Mouse (Mus musculus): ENCODE data around the gene Arid3a. TPM values are rescaled to one million over a fixed set of nuclear protein-coding genes. Genes with fewer than 3 reads are reported as not detected.

Gene Arid3a
- polyA plus RNA-seq, 1 experiment from 2014 or later = 2.8 TPM

GRCm38 (mm10) chr10:80003374-80004232 lies 76.8 kb downstream of the Arid3a start:
- Histone ChIP-seq H3K27ac (replicated peaks in 1 of 2; ENCODE audit: control insufficient read depth in 1 of 2, insufficient read depth in 1 of 2, low read depth in 2 of 2, low read length in 2 of 2) (no peak overlapping the region; a peak in 1 of 4 replicates), H3K9ac (ENCODE audit: low read length) (peak overlapping the region; percentile 46; the same call in 1 of the 2 replicates), H3K9me3 (ENCODE audit: control insufficient read depth, low read length) (no peaks in the 10 kb centered on the region), H3K27me3 (ENCODE audit: control insufficient read depth, insufficient read depth, low read length) (peaks cover 13% of the 10 kb centered on the region; the same call in 1 of the 2 replicates), H3K4me1 (ENCODE audit: control insufficient read depth in 2 of 2, insufficient read depth in 2 of 2, low read length in 2 of 2) (peaks cover 9 to 14% of the 10 kb centered on the region in 2 experiments), H3K36me3 (ENCODE audit: control insufficient read depth, insufficient read depth, low read length) (peaks cover 4% of the 10 kb centered on the region; the same call in 1 of the 2 replicates), H3K4me2 (ENCODE audit: low read length) (no peak overlapping the region), H3K4me3 (ENCODE audit: control insufficient read depth in 1 of 2, insufficient read depth in 1 of 2, low read depth in 1 of 2, low read length in 2 of 2) (no peak overlapping the region)
- 56% methylated on average over 9 of the region's 9 CpGs for WGBS
- no peak for ATAC-seq (ENCODE audit: insufficient number of reproducible peaks, insufficient read depth, low FRiP score, low read depth)

DNA sequence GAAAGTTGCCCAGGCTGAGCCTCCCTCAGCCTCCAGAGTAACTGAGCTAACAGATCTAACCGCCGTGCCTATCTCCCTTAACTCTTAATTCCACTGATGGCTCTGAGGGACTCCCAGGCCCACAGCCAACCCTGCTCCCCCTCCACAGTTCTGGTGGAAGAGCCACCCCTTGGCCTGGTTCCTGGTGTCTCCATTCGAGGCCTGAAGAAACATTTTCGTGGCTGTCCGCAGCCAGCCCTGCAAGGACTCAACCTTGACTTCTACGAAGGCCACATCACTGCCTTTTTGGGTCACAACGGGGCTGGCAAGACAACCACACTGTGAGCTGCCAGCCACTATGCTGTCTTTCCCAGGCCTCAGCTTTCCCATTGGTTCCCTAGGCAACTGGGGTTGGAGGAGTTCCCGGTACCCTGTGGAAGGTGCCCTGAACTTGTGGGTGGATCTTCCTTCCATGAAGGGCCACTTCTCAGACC lies 77.4 kb downstream of the Arid3a start:
- Histone ChIP-seq H3K36me3 (ENCODE audit: control insufficient read depth, insufficient read depth, low read length) (peaks cover 11% of the 10 kb centered on the region; the same call in 1 of the 2 replicates), H3K27me3 (ENCODE audit: control insufficient read depth, insufficient read depth, low read length) (peaks cover 13% of the 10 kb centered on the region; the same call in 1 of the 2 replicates), H3K27ac (replicated peaks in 1 of 2; ENCODE audit: control insufficient read depth in 1 of 2, insufficient read depth in 1 of 2, low read depth in 2 of 2, low read length in 2 of 2) (no peak overlapping the region), H3K4me1 (ENCODE audit: control insufficient read depth in 2 of 2, insufficient read depth in 2 of 2, low read length in 2 of 2) (peaks cover 9 to 14% of the 10 kb centered on the region in 2 experiments), H3K9me3 (ENCODE audit: control insufficient read depth, low read length) (no peaks in the 10 kb centered on the region), H3K4me3 (ENCODE audit: control insufficient read depth in 1 of 2, insufficient read depth in 1 of 2, low read depth in 1 of 2, low read length in 2 of 2) (no peak overlapping the region), H3K4me2 (ENCODE audit: low read length) (no peak overlapping the region), H3K9ac (ENCODE audit: low read length) (no peak overlapping the region)
- no peak for ATAC-seq (ENCODE audit: insufficient number of reproducible peaks, insufficient read depth, low FRiP score, low read depth)
- 81% methylated on average over 8 of the region's 8 CpGs for WGBS

Other genes starting within 250 kb of the Arid3a start
- gene Cdc34, start 244.8 kb upstream of the Arid3a start, polyA plus RNA-seq (2014; fragmentation: Nextera tagmentation; extraction: Ambion mirVana) = 106 and 109 TPM in 2 replicates
- 0.77 and 0.94 TPM in 2 replicates for gene Gzmm, start 238.0 kb upstream of the Arid3a start, polyA plus RNA-seq (2014; fragmentation: Nextera tagmentation; extraction: Ambion mirVana)
- gene Bsg, start 222.6 kb upstream of the Arid3a start, polyA plus RNA-seq (2014; fragmentation: Nextera tagmentation; extraction: Ambion mirVana) = 989 and 1,200 TPM in 2 replicates
- 0.05 and 0.19 TPM in 2 replicates for gene Hcn2, start 210.4 kb upstream of the Arid3a start, polyA plus RNA-seq (2014; fragmentation: Nextera tagmentation; extraction: Ambion mirVana)
- gene Polrmt, start 180.5 kb upstream of the Arid3a start, polyA plus RNA-seq (2014; fragmentation: Nextera tagmentation; extraction: Ambion mirVana) = 20.2 and 27.4 TPM in 2 replicates
- gene Fgf22, start 172.0 kb upstream of the Arid3a start, polyA plus RNA-seq (2014; fragmentation: Nextera tagmentation; extraction: Ambion mirVana) = 0.12 and 0.38 TPM in 2 replicates
- 54.4 and 62.5 TPM in 2 replicates for gene Rnf126, start 160.1 kb upstream of the Arid3a start, polyA plus RNA-seq (2014; fragmentation: Nextera tagmentation; extraction: Ambion mirVana)
- gene Fstl3, start 149.8 kb upstream of the Arid3a start, polyA plus RNA-seq (2014; fragmentation: Nextera tagmentation; extraction: Ambion mirVana) = 19.9 and 21.1 TPM in 2 replicates
- gene Prss57, start 136.1 kb upstream of the Arid3a start, polyA plus RNA-seq (2014; fragmentation: Nextera tagmentation; extraction: Ambion mirVana) = 0.08 TPM in 1 of 2 replicates, not detected in the other
- gene Palm, start 133.5 kb upstream of the Arid3a start, polyA plus RNA-seq (2014; fragmentation: Nextera tagmentation; extraction: Ambion mirVana) = 58.3 and 68.1 TPM in 2 replicates
- 0.61 and 1.5 TPM in 2 replicates for gene Misp, start 106.1 kb upstream of the Arid3a start, polyA plus RNA-seq (2014; fragmentation: Nextera tagmentation; extraction: Ambion mirVana)
- 62.7 and 78.9 TPM in 2 replicates for gene Ptbp1, start 72.6 kb upstream of the Arid3a start, polyA plus RNA-seq (2014; fragmentation: Nextera tagmentation; extraction: Ambion mirVana)
- 1.4 and 2.0 TPM in 2 replicates for gene Prtn3, start 52.6 kb upstream of the Arid3a start, polyA plus RNA-seq (2014; fragmentation: Nextera tagmentation; extraction: Ambion mirVana)
- 6.9 and 9.4 TPM in 2 replicates for gene Plppr3, start 52.4 kb upstream of the Arid3a start, polyA plus RNA-seq (2014; fragmentation: Nextera tagmentation; extraction: Ambion mirVana)
- gene Elane, start 40.8 kb upstream of the Arid3a start, polyA plus RNA-seq (2014; fragmentation: Nextera tagmentation; extraction: Ambion mirVana) = 0.42 TPM in 1 of 2 replicates, not detected in the other
- not detected in 2 replicates for gene Cfd, start 36.2 kb upstream of the Arid3a start, polyA plus RNA-seq (2014; fragmentation: Nextera tagmentation; extraction: Ambion mirVana)
- gene Med16, start 18.1 kb upstream of the Arid3a start, polyA plus RNA-seq (2014; fragmentation: Nextera tagmentation; extraction: Ambion mirVana) = 34.7 TPM in 2 replicates
- gene Gm26602, start 16.2 kb upstream of the Arid3a start, polyA plus RNA-seq (2014; fragmentation: Nextera tagmentation; extraction: Ambion mirVana) = 4.6 TPM in 1 of 2 replicates, not detected in the other
- gene Kiss1r, start 10.1 kb upstream of the Arid3a start, polyA plus RNA-seq (2014; fragmentation: Nextera tagmentation; extraction: Ambion mirVana) = 0.19 and 0.70 TPM in 2 replicates
- 96.7 and 98.5 TPM in 2 replicates for gene R3hdm4, start 5.8 kb upstream of the Arid3a start, polyA plus RNA-seq (2014; fragmentation: Nextera tagmentation; extraction: Ambion mirVana)
- 73.2 and 84.4 TPM in 2 replicates for gene Wdr18, start 33.1 kb downstream of the Arid3a start, polyA plus RNA-seq (2014; fragmentation: Nextera tagmentation; extraction: Ambion mirVana)
- gene Grin3b, start 43.7 kb downstream of the Arid3a start, polyA plus RNA-seq (2014; fragmentation: Nextera tagmentation; extraction: Ambion mirVana) = 0.09 and 0.18 TPM in 2 replicates
- 16.2 and 20.3 TPM in 2 replicates for gene Tmem259, start 57.3 kb downstream of the Arid3a start, polyA plus RNA-seq (2014; fragmentation: Nextera tagmentation; extraction: Ambion mirVana)
- 265 and 275 TPM in 2 replicates for gene Cnn2, start 61.5 kb downstream of the Arid3a start, polyA plus RNA-seq (2014; fragmentation: Nextera tagmentation; extraction: Ambion mirVana)
- 1.6 and 1.7 TPM in 2 replicates for gene Abca7, start 69.5 kb downstream of the Arid3a start, polyA plus RNA-seq (2014; fragmentation: Nextera tagmentation; extraction: Ambion mirVana)
- 3.0 and 3.4 TPM in 2 replicates for gene Arhgap45, start 89.6 kb downstream of the Arid3a start, polyA plus RNA-seq (2014; fragmentation: Nextera tagmentation; extraction: Ambion mirVana)
- gene Polr2e, start 112.8 kb downstream of the Arid3a start, polyA plus RNA-seq (2014; fragmentation: Nextera tagmentation; extraction: Ambion mirVana) = 146 and 162 TPM in 2 replicates
- 715 and 757 TPM in 2 replicates for gene Gpx4, start 120.1 kb downstream of the Arid3a start, polyA plus RNA-seq (2014; fragmentation: Nextera tagmentation; extraction: Ambion mirVana)
- 9.5 and 9.6 TPM in 2 replicates for gene Sbno2, start 178.5 kb downstream of the Arid3a start, polyA plus RNA-seq (2014; fragmentation: Nextera tagmentation; extraction: Ambion mirVana)
- gene Stk11, start 188.8 kb downstream of the Arid3a start, polyA plus RNA-seq (2014; fragmentation: Nextera tagmentation; extraction: Ambion mirVana) = 14.6 and 17.7 TPM in 2 replicates
- gene Atp5d, start 211.6 kb downstream of the Arid3a start, polyA plus RNA-seq (2014; fragmentation: Nextera tagmentation; extraction: Ambion mirVana) = 988 and 1,015 TPM in 2 replicates
- gene Cbarp, start 213.8 kb downstream of the Arid3a start, polyA plus RNA-seq (2014; fragmentation: Nextera tagmentation; extraction: Ambion mirVana) = 1.6 and 2.6 TPM in 2 replicates
- 21.2 and 25.8 TPM in 2 replicates for gene Midn, start 221.2 kb downstream of the Arid3a start, polyA plus RNA-seq (2014; fragmentation: Nextera tagmentation; extraction: Ambion mirVana)
- gene Cirbp, start 238.9 kb downstream of the Arid3a start, polyA plus RNA-seq (2014; fragmentation: Nextera tagmentation; extraction: Ambion mirVana) = 79.4 and 80.7 TPM in 2 replicates
- 7.7 and 11.1 TPM in 2 replicates for gene 1600002K03Rik, start 245.9 kb downstream of the Arid3a start, polyA plus RNA-seq (2014; fragmentation: Nextera tagmentation; extraction: Ambion mirVana)